Mouse (Mus musculus): Measurements from ENCODE around the gene Met. TPM values are rescaled to one million over a fixed set of nuclear protein-coding genes. Genes with fewer than 3 reads are reported as not detected.

Met gene
- polyA plus RNA-seq, 1 experiment, result 13.0 TPM

- no peak overlapping the region for H3K27ac ChIP-seq (ENCODE audit: insufficient read depth, low read length)
- H3K4me1 ChIP-seq (ENCODE audit: control insufficient read depth, insufficient read depth, low read length), result no peaks in the 10 kb centered on the region
- no peak overlapping the region for H3K9ac ChIP-seq (ENCODE audit: low read depth, poor library complexity, severe bottlenecking)
- TF ChIP-seq POLR2A (IDR thresholded peaks at IDR 0.05; ENCODE audit: insufficient read depth, low read length), result no peak
- no peak for TF ChIP-seq EP300 (IDR thresholded peaks at IDR 0.05; ENCODE audit: insufficient read depth, low read depth, low read length)
- TF ChIP-seq CTCF (IDR thresholded peaks at IDR 0.05; ENCODE audit: low read depth, low read length), result no peak
- H3K9me3 ChIP-seq (replicated peaks; ENCODE audit: control insufficient read depth, insufficient read depth, low read length, poor library complexity, severe bottlenecking), result no peaks in the 10 kb centered on the region
- no peaks in the 10 kb centered on the region for H3K27me3 ChIP-seq (ENCODE audit: control insufficient read depth, insufficient read depth, low read length, poor library complexity, severe bottlenecking)
- H3K36me3 ChIP-seq (ENCODE audit: control insufficient read depth, insufficient read depth, low read length, poor library complexity, severe bottlenecking), result no peaks in the 10 kb centered on the region
- no peak overlapping the region for H3K4me3 ChIP-seq (ENCODE audit: low read depth, low read length)
Measured at GRCm38 (mm10) chr6:17495413-17495812, 31.8 kb downstream of the Met start.

GRCm38 (mm10) chr6:17497366-17497765 is 33.8 kb downstream of the Met start:
- Histone ChIP-seq H3K4me3 (ENCODE audit: low read depth, low read length) (no peak overlapping the region), H3K9me3 (replicated peaks; ENCODE audit: control insufficient read depth, insufficient read depth, low read length, poor library complexity, severe bottlenecking) (no peaks in the 10 kb centered on the region), H3K27me3 (ENCODE audit: control insufficient read depth, insufficient read depth, low read length, poor library complexity, severe bottlenecking) (no peaks in the 10 kb centered on the region), H3K27ac (ENCODE audit: insufficient read depth, low read length) (no peak overlapping the region), H3K36me3 (ENCODE audit: control insufficient read depth, insufficient read depth, low read length, poor library complexity, severe bottlenecking) (no peaks in the 10 kb centered on the region), H3K4me1 (ENCODE audit: control insufficient read depth, insufficient read depth, low read length) (no peaks in the 10 kb centered on the region), H3K9ac (ENCODE audit: low read depth, poor library complexity, severe bottlenecking) (no peak overlapping the region)
- TF ChIP-seq CTCF (IDR thresholded peaks at IDR 0.05; ENCODE audit: low read depth, low read length) (no peak), EP300 (IDR thresholded peaks at IDR 0.05; ENCODE audit: insufficient read depth, low read depth, low read length) (no peak), POLR2A (IDR thresholded peaks at IDR 0.05; ENCODE audit: insufficient read depth, low read length) (no peak)

GRCm38 (mm10) chr6:17498801-17499200 is 35.2 kb downstream of the Met start:
- H3K27me3 ChIP-seq (ENCODE audit: control insufficient read depth, insufficient read depth, low read length, poor library complexity, severe bottlenecking), result no peaks in the 10 kb centered on the region
- H3K36me3 ChIP-seq (ENCODE audit: control insufficient read depth, insufficient read depth, low read length, poor library complexity, severe bottlenecking), result no peaks in the 10 kb centered on the region
- no peak overlapping the region for H3K9ac ChIP-seq (ENCODE audit: low read depth, poor library complexity, severe bottlenecking)
- TF ChIP-seq POLR2A (IDR thresholded peaks at IDR 0.05; ENCODE audit: insufficient read depth, low read length) (no peak), EP300 (IDR thresholded peaks at IDR 0.05; ENCODE audit: insufficient read depth, low read depth, low read length) (no peak), CTCF (IDR thresholded peaks at IDR 0.05; ENCODE audit: low read depth, low read length) (no peak)
- H3K4me1 ChIP-seq (ENCODE audit: control insufficient read depth, insufficient read depth, low read length), result no peaks in the 10 kb centered on the region
- H3K4me3 ChIP-seq (ENCODE audit: low read depth, low read length), result no peak overlapping the region
- H3K27ac ChIP-seq (ENCODE audit: insufficient read depth, low read length), result no peak overlapping the region
- H3K9me3 ChIP-seq (replicated peaks; ENCODE audit: control insufficient read depth, insufficient read depth, low read length, poor library complexity, severe bottlenecking), result no peaks in the 10 kb centered on the region

GRCm38 (mm10) chr6:17501440-17501839 is 37.8 kb downstream of the Met start:
- Histone ChIP-seq H3K27ac (ENCODE audit: insufficient read depth, low read length) (no peak overlapping the region), H3K27me3 (ENCODE audit: control insufficient read depth, insufficient read depth, low read length, poor library complexity, severe bottlenecking) (no peaks in the 10 kb centered on the region), H3K4me3 (ENCODE audit: low read depth, low read length) (no peak overlapping the region), H3K9ac (ENCODE audit: low read depth, poor library complexity, severe bottlenecking) (no peak overlapping the region), H3K36me3 (ENCODE audit: control insufficient read depth, insufficient read depth, low read length, poor library complexity, severe bottlenecking) (no peaks in the 10 kb centered on the region), H3K9me3 (replicated peaks; ENCODE audit: control insufficient read depth, insufficient read depth, low read length, poor library complexity, severe bottlenecking) (no peaks in the 10 kb centered on the region), H3K4me1 (ENCODE audit: control insufficient read depth, insufficient read depth, low read length) (no peaks in the 10 kb centered on the region)
- TF ChIP-seq CTCF (IDR thresholded peaks at IDR 0.05; ENCODE audit: low read depth, low read length), result no peak
- no peak for TF ChIP-seq EP300 (IDR thresholded peaks at IDR 0.05; ENCODE audit: insufficient read depth, low read depth, low read length)
- no peak for TF ChIP-seq POLR2A (IDR thresholded peaks at IDR 0.05; ENCODE audit: insufficient read depth, low read length)

GRCm38 (mm10) chr6:17502311-17502710 is 38.7 kb downstream of the Met start:
- Histone ChIP-seq H3K27ac (ENCODE audit: insufficient read depth, low read length) (no peak overlapping the region), H3K4me3 (ENCODE audit: low read depth, low read length) (no peak overlapping the region), H3K4me1 (ENCODE audit: control insufficient read depth, insufficient read depth, low read length) (no peaks in the 10 kb centered on the region), H3K9me3 (replicated peaks; ENCODE audit: control insufficient read depth, insufficient read depth, low read length, poor library complexity, severe bottlenecking) (no peaks in the 10 kb centered on the region), H3K36me3 (ENCODE audit: control insufficient read depth, insufficient read depth, low read length, poor library complexity, severe bottlenecking) (no peaks in the 10 kb centered on the region), H3K9ac (ENCODE audit: low read depth, poor library complexity, severe bottlenecking) (no peak overlapping the region), H3K27me3 (ENCODE audit: control insufficient read depth, insufficient read depth, low read length, poor library complexity, severe bottlenecking) (no peaks in the 10 kb centered on the region)
- TF ChIP-seq POLR2A (IDR thresholded peaks at IDR 0.05; ENCODE audit: insufficient read depth, low read length) (no peak), EP300 (IDR thresholded peaks at IDR 0.05; ENCODE audit: insufficient read depth, low read depth, low read length) (no peak)

- Histone ChIP-seq H3K36me3 (ENCODE audit: control insufficient read depth, insufficient read depth, low read length, poor library complexity, severe bottlenecking) (no peaks in the 10 kb centered on the region), H3K27me3 (ENCODE audit: control insufficient read depth, insufficient read depth, low read length, poor library complexity, severe bottlenecking) (no peaks in the 10 kb centered on the region), H3K4me1 (ENCODE audit: control insufficient read depth, insufficient read depth, low read length) (no peaks in the 10 kb centered on the region), H3K9me3 (replicated peaks; ENCODE audit: control insufficient read depth, insufficient read depth, low read length, poor library complexity, severe bottlenecking) (no peaks in the 10 kb centered on the region), H3K9ac (ENCODE audit: low read depth, poor library complexity, severe bottlenecking) (no peak overlapping the region), H3K27ac (ENCODE audit: insufficient read depth, low read length) (no peak overlapping the region), H3K4me3 (ENCODE audit: low read depth, low read length) (no peak overlapping the region)
- TF ChIP-seq CTCF (IDR thresholded peaks at IDR 0.05; ENCODE audit: low read depth, low read length), result no peak
- TF ChIP-seq EP300 (IDR thresholded peaks at IDR 0.05; ENCODE audit: insufficient read depth, low read depth, low read length), result no peak
- TF ChIP-seq POLR2A (IDR thresholded peaks at IDR 0.05; ENCODE audit: insufficient read depth, low read length), result no peak
Measured at GRCm38 (mm10) chr6:17503724-17504123, 40.1 kb downstream of the Met start.

Data from ES-Bruce4 (cell line).